Mouse (Mus musculus): ENCODE data around the gene Strip2. TPM values are rescaled to one million over a fixed set of nuclear protein-coding genes. Genes with fewer than 3 reads are reported as not detected.

Strip2 gene
- polyA plus RNA-seq, 1 experiment from 2014 or later: 2.5 TPM

GRCm38 (mm10) chr6:29980461-29980860 lies 63.6 kb downstream of the Strip2 start:
- no peak overlapping the region for H3K27ac ChIP-seq
- H3K9ac ChIP-seq: no peak overlapping the region
- no peaks in the 10 kb centered on the region for H3K36me3 ChIP-seq
- no peak overlapping the region for H3K4me3 ChIP-seq
- H3K4me2 ChIP-seq: no peak overlapping the region
- 78% methylated on average over 6 of the region's 6 CpGs for WGBS
- no peak for ATAC-seq (ENCODE audit: borderline replicate concordance, extremely low read depth, low FRiP score, low TSS enrichment)
- no peaks in the 10 kb centered on the region for H3K27me3 ChIP-seq
- peaks cover 2% of the 10 kb centered on the region; the same call in 1 of the 2 replicates for H3K4me1 ChIP-seq
- H3K9me3 ChIP-seq: no peaks in the 10 kb centered on the region

GRCm38 (mm10) chr6:29981797-29982196 lies 65.0 kb downstream of the Strip2 start:
- H3K9ac ChIP-seq: no peak overlapping the region
- H3K4me1 ChIP-seq: peaks cover 13% of the 10 kb centered on the region
- H3K4me2 ChIP-seq: no peak overlapping the region
- H3K4me3 ChIP-seq: no peak overlapping the region
- no peaks in the 10 kb centered on the region for H3K36me3 ChIP-seq
- no peaks in the 10 kb centered on the region for H3K9me3 ChIP-seq
- no peak overlapping the region for H3K27ac ChIP-seq
- no peaks in the 10 kb centered on the region for H3K27me3 ChIP-seq
- ATAC-seq (ENCODE audit: borderline replicate concordance, extremely low read depth, low FRiP score, low TSS enrichment): no peak

GRCm38 (mm10) chr6:29985058-29985498 lies 68.3 kb downstream of the Strip2 start:
- H3K9ac ChIP-seq: peak overlapping the region; percentile 51
- H3K4me1 ChIP-seq: peaks cover 13% of the 10 kb centered on the region
- H3K36me3 ChIP-seq: no peaks in the 10 kb centered on the region
- 0% methylated on average over 37 of the region's 37 CpGs for WGBS
- ATAC-seq (ENCODE audit: borderline replicate concordance, extremely low read depth, low FRiP score, low TSS enrichment): peak; percentile 83
- H3K9me3 ChIP-seq: no peaks in the 10 kb centered on the region
- no peaks in the 10 kb centered on the region for H3K27me3 ChIP-seq
- H3K4me2 ChIP-seq: peak overlapping the region; percentile 96
- peak overlapping the region; percentile 66 for H3K4me3 ChIP-seq
- peak overlapping the region; percentile 53 for H3K27ac ChIP-seq

- Histone ChIP-seq H3K9me3 (no peaks in the 10 kb centered on the region), H3K27me3 (no peaks in the 10 kb centered on the region), H3K9ac (peak overlapping the region; percentile 51), H3K27ac (0 out of 2 replicates have a peak overlapping the region, but pooled peaks have one; percentile 53), H3K4me3 (peak overlapping the region; percentile 66), H3K4me2 (peak overlapping the region; percentile 96), H3K36me3 (no peaks in the 10 kb centered on the region), H3K4me1 (peaks cover 13% of the 10 kb centered on the region)
- WGBS: under 1% methylated on average over 14 of the region's 14 CpGs
- ATAC-seq (ENCODE audit: borderline replicate concordance, extremely low read depth, low FRiP score, low TSS enrichment): no peak
Observed at GRCm38 (mm10) chr6:29985504-29985903, 68.7 kb downstream of the Strip2 start.

GRCm38 (mm10) chr6:29985986-29986385 lies 69.2 kb downstream of the Strip2 start:
- Histone ChIP-seq H3K9me3 (no peaks in the 10 kb centered on the region), H3K27ac (no peak overlapping the region), H3K27me3 (no peaks in the 10 kb centered on the region), H3K9ac (no peak overlapping the region), H3K4me2 (peak overlapping the region; percentile 96), H3K36me3 (no peaks in the 10 kb centered on the region), H3K4me3 (peak overlapping the region; percentile 66), H3K4me1 (peaks cover 13% of the 10 kb centered on the region)
- WGBS: 26% methylated on average over 6 of the region's 6 CpGs
- ATAC-seq (ENCODE audit: borderline replicate concordance, extremely low read depth, low FRiP score, low TSS enrichment): no peak

- no peak overlapping the region for H3K9ac ChIP-seq
- WGBS: 51% methylated on average over 3 of the region's 3 CpGs
- peaks cover 13% of the 10 kb centered on the region for H3K4me1 ChIP-seq
- H3K27me3 ChIP-seq: no peaks in the 10 kb centered on the region
- no peak for ATAC-seq (ENCODE audit: borderline replicate concordance, extremely low read depth, low FRiP score, low TSS enrichment)
- H3K27ac ChIP-seq: no peak overlapping the region
- no peaks in the 10 kb centered on the region for H3K9me3 ChIP-seq
- no peak overlapping the region for H3K4me2 ChIP-seq
- H3K4me3 ChIP-seq: no peak overlapping the region
- no peaks in the 10 kb centered on the region for H3K36me3 ChIP-seq
Observed at GRCm38 (mm10) chr6:29987246-29987645, 70.4 kb downstream of the Strip2 start.

- no peaks in the 10 kb centered on the region for H3K27me3 ChIP-seq
- H3K4me2 ChIP-seq: no peak overlapping the region
- ATAC-seq (ENCODE audit: borderline replicate concordance, extremely low read depth, low FRiP score, low TSS enrichment): no peak
- H3K4me3 ChIP-seq: no peak overlapping the region
- no peaks in the 10 kb centered on the region for H3K9me3 ChIP-seq
- no peaks in the 10 kb centered on the region for H3K4me1 ChIP-seq
- no peak overlapping the region for H3K27ac ChIP-seq
- H3K36me3 ChIP-seq: no peaks in the 10 kb centered on the region
- WGBS: 67% methylated on average over 9 of the region's 9 CpGs
- H3K9ac ChIP-seq: no peak overlapping the region
Observed at GRCm38 (mm10) chr6:29998140-29998539, 81.3 kb downstream of the Strip2 start.

- H3K4me3 ChIP-seq: no peak overlapping the region
- 59% methylated on average over 4 of the region's 4 CpGs for WGBS
- no peaks in the 10 kb centered on the region for H3K36me3 ChIP-seq
- H3K4me1 ChIP-seq: no peaks in the 10 kb centered on the region
- H3K4me2 ChIP-seq: no peak overlapping the region
- no peaks in the 10 kb centered on the region for H3K9me3 ChIP-seq
- H3K27me3 ChIP-seq: no peaks in the 10 kb centered on the region
- H3K9ac ChIP-seq: no peak overlapping the region
- H3K27ac ChIP-seq: no peak overlapping the region
- no peak for ATAC-seq (ENCODE audit: borderline replicate concordance, extremely low read depth, low FRiP score, low TSS enrichment)
Observed at GRCm38 (mm10) chr6:29998771-29999170, 82.0 kb downstream of the Strip2 start.

GRCm38 (mm10) chr6:30002628-30003027 lies 85.8 kb downstream of the Strip2 start:
- H3K4me3 ChIP-seq: no peak overlapping the region
- no peak overlapping the region for H3K27ac ChIP-seq
- no peak overlapping the region for H3K9ac ChIP-seq
- no peak overlapping the region for H3K4me2 ChIP-seq
- H3K9me3 ChIP-seq: no peaks in the 10 kb centered on the region
- WGBS: 66% methylated on average over 9 of the region's 9 CpGs
- H3K27me3 ChIP-seq: no peaks in the 10 kb centered on the region
- no peak for ATAC-seq (ENCODE audit: borderline replicate concordance, extremely low read depth, low FRiP score, low TSS enrichment)
- no peaks in the 10 kb centered on the region for H3K4me1 ChIP-seq
- H3K36me3 ChIP-seq: no peaks in the 10 kb centered on the region

GRCm38 (mm10) chr6:30005851-30006250 lies 89.0 kb downstream of the Strip2 start:
- Histone ChIP-seq H3K4me2 (no peak overlapping the region), H3K9me3 (no peaks in the 10 kb centered on the region), H3K27ac (no peak overlapping the region), H3K9ac (no peak overlapping the region), H3K36me3 (no peaks in the 10 kb centered on the region), H3K4me1 (no peaks in the 10 kb centered on the region), H3K4me3 (no peak overlapping the region), H3K27me3 (no peaks in the 10 kb centered on the region)
- no peak for ATAC-seq (ENCODE audit: borderline replicate concordance, extremely low read depth, low FRiP score, low TSS enrichment)
- 100% methylated on average over 1 of the region's 1 CpGs for WGBS

GRCm38 (mm10) chr6:30009204-30009603 lies 92.4 kb downstream of the Strip2 start:
- WGBS: 72% methylated on average over 7 of the region's 7 CpGs
- no peaks in the 10 kb centered on the region for H3K36me3 ChIP-seq
- no peak for ATAC-seq (ENCODE audit: borderline replicate concordance, extremely low read depth, low FRiP score, low TSS enrichment)
- H3K4me1 ChIP-seq: no peaks in the 10 kb centered on the region
- H3K9ac ChIP-seq: no peak overlapping the region
- H3K4me3 ChIP-seq: no peak overlapping the region
- H3K27me3 ChIP-seq: no peaks in the 10 kb centered on the region
- H3K4me2 ChIP-seq: no peak overlapping the region
- H3K27ac ChIP-seq: no peak overlapping the region
- H3K9me3 ChIP-seq: no peaks in the 10 kb centered on the region

All from lung, embryonic 15.5 days (tissue).